Mouse (Mus musculus): Measurements from ENCODE around the gene Kcnk1.

- no peak for TF ChIP-seq CHD2 (IDR thresholded peaks at IDR 0.05; ENCODE audit: low read depth, low read length)
- no peak for TF ChIP-seq ZNF384 (IDR thresholded peaks at IDR 0.05; ENCODE audit: low read depth, low read length)
- TF ChIP-seq HCFC1 (IDR thresholded peaks at IDR 0.05; ENCODE audit: borderline replicate concordance, insufficient read depth, low read length), result no peak
- no peak for TF ChIP-seq ZC3H11A (IDR thresholded peaks at IDR 0.05; ENCODE audit: borderline replicate concordance, low read depth, low read length)
Measured at GRCm38 (mm10) chr8:126053911-126054310, 58.9 kb downstream of the Kcnk1 start.
